Mouse (Mus musculus) kidney, adult 8-10 months (tissue): ENCODE data around the gene Def8.
A peak's percentile ranks its signal among the peaks of the same experiment; 100 is the strongest.
"Not testable (repeated sequence)": the region's sequence is repeated elsewhere in the genome, so short reads cannot be mapped to it uniquely, and the experiment has no call there.

ENCODE experiments used
- DNase-seq, 2 experiments: peaks; one replicate each; pipeline ENCODE4 v3.0.0; 2022

Gene Def8

GRCm38 (mm10) chr8:123414255-123414654, 9.1 kb upstream of the Def8 start:
- DNase-seq = no peak

GRCm38 (mm10) chr8:123414997-123415696, 8.2 kb upstream of the Def8 start:
- DNase-seq = not testable (repeated sequence)

DNA sequence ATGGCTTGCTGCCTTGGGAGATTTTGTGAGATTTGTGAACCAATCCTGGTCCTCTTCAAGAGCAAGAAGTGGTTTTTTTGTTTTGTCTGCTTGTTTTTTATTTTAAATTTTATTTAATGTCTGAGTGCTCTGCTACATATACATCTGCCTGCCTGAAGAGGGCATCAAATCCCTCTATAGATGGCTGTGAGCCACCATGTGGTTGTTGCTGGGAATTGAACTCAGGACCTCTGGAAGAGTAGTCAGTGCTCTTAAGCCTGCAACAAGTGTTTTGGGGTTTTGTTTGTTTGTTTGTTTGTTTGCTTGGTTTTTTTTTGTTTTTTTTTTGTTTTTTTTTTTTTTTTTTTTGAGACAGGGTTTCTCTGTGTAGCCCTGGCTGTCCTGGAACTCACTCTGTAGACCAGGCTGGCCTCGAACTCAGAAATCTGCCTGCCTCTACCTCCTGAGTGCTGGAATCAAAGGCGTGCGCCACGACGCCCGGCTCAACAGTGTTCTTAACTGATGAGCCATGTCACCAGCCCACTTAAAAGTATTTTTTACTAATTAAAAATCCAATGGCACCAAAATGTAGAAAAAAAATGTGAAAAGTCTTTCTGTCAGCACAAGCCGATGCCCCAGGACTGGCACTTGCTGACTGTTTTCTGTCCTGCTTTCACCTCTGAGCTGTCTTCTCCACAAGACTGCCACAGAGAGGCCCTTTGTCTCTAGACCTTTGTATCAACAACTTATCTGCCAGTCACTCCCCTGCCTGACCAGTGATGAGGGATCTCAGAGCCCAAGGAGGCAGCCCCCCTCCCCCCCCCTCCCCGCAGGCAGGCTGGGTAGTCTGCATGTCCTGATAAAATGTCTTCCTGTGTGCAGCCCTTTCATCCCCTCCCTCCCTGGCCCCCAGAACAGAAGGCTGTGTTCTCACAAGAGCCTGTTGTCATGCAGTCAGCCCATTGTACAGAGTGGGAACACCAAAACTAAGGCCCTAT, 7.1 kb upstream of the Def8 start:
- no peak for DNase-seq

DNA sequence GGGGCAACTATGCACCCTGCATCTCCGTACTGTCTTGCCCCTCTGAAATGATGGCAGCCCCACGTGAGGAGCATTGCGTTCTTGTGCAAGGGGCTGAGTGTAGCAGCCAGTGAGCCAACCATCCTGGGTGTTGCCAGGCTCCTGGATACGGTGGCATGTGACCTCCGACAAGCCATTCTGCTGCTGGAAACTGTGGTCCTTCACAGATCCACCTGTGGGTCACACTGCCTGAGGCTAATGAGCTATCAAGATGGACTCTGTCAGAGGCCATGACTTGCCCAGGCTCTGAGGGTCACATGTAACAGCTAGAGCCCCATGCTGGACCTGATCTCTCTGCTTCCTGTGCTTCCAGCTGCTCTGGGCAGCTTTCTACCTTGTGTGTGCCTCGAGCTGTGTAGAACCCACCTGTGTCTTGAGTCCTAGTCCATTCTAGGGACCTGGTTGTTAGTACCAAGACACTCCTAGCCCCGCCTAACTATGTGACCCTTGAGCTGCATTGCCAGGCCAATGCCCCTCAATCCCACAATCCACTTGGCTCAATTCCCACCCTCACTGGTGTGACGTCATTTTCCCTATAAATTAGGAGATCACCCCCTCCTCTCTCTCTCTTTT, 6.3 kb upstream of the Def8 start:
- no peak for DNase-seq

GRCm38 (mm10) chr8:123419711-123420110, 3.6 kb upstream of the Def8 start:
- DNase-seq = no peak

- no peak for DNase-seq
Measured at GRCm38 (mm10) chr8:123420525-123421281, 2.6 kb upstream of the Def8 start.

DNA sequence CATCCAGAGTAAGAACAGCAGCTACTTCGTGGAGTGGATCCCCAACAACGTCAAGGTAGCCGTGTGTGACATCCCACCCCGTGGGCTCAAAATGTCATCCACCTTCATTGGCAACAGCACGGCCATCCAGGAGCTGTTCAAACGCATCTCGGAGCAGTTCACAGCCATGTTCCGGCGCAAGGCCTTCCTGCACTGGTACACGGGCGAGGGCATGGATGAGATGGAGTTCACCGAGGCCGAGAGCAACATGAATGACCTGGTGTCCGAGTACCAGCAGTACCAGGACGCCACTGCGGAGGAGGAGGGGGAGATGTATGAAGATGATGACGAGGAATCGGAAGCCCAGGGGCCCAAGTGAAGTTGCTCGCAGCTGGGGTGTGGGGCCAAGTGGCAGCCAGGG, 2.0 kb upstream of the Def8 start:
- no peak for DNase-seq

DNA sequence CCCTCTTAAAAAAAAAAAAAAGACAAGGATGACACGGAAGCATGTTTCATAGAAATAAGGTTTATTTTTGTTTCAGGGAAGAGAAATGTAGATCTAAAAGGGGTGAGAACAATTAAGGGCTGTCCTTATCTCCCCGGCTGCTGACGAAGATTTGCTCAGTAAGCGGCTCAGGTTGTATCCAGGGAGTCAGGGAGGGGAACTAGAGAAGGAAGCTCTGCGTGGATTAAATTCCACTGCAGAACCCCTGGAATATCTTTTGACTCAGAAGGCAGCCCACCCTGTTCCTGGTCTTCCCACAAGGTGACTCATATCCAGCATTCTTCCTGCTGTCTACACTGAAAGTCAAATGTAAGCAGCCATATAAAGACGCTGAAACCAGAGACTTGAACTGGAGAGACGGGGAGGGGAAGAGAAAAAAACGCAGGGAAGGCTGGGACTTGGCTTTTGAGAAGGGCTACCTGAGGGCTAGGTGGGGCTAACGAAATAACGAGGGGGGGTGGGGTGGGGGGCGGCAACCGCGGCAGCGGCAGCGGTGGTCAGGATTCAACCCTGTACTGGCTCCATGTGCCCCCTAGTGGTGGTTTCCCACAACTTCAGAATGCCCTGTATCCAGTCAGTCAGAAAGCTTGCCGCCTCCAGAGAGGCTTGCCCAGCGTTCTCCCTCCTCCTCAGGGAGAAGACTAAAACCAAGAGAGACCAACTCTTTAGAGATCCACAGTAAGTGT, 1.1 kb upstream of the Def8 start:
- DNase-seq = peak; percentile 71 to 84

DNA sequence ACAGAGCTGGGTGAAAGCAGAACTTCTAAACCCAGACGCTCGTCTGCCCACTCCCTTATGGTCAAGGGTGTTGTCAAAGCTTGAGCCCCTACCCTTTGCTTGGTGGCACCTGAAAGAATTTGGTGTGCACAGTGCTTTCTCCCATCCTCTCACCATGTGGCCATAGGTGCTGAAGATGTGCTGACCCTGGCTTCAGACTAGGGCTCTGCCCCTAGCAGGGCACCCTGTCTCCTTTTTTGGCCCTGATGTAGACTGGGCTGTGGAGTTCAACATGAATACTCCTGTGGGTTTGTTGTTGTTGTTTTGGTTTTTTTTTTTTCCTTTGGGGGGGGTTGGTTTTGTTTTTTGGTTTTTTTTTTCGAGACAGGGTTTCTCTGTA, 557 bp upstream of the Def8 start:
- no peak for DNase-seq

DNA sequence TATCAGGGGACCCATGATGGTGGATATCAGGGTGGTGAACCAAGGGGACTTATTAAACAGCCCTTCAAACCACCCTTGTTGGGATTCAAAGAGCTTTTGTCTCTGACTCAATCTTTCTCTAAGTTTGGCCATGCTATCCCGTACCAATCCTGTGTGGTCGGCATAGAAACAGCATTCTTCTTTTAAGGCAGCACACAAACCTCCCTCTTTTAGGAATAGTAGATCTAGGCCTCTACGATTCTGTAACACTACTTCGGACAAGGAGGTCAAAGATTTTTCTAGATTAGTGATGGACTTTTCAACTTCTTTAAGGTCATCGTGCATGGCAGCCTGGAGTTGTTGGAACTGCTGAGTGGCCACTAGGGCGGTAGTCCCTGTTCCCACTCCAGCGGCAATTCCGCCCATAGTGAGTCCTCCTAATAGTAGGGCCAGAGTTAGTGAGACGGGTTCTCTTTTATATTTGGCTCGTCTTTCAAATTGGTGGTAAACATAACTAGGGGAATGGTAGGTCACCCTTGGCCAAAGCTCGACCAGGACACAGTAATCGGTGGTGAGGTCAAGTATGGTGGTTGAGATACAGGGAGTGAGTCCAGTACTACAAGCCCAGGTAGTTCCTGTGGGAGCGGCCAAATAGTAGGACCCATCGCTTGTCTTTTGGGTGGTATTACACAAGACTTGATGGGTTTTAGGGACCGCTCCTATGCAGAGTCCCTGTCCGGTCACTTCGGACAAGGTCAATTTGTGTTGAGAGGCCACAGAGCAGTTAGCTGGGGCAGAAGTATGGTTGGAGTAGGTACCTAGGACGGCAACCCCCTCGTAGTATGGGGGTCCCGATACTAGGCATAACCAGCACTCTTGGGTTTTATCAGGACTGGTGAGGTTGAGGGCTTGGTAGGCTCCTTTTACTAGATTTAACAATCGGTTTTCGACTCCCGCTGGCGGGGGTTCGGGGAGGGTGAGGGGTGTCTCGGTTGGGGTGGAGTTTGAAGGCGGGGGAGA, 3.5 kb downstream of the Def8 start:
- no peak for DNase-seq

GRCm38 (mm10) chr8:123427639-123428275, 4.4 kb downstream of the Def8 start:
- DNase-seq = no peak

DNA sequence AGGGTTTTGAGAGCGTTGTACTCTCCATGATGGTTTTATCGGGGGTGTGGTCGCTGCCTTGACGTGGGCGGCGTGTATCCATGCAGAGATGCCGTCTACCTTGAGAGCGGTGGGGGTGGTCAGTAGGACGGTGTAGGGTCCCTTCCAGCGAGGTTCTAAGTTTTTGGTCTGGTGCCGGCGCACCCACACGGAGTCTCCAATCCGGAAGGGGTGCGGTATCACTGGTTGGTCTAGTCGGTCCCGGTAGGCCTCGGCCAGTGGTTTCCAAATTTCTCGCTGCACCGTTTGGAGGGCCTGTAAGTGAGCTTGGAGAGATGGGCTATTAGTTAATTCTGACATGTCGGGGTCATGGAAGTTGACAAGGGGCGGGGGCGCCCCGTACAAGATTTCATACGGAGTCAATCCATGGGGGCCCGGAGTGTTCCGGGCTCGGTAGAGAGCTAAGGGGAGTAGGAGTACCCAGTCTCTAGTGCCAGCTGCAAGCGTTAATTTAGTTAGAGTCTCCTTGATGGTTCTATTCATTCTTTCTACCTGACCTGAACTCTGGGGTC, 5.1 kb downstream of the Def8 start:
- no peak for DNase-seq

DNA sequence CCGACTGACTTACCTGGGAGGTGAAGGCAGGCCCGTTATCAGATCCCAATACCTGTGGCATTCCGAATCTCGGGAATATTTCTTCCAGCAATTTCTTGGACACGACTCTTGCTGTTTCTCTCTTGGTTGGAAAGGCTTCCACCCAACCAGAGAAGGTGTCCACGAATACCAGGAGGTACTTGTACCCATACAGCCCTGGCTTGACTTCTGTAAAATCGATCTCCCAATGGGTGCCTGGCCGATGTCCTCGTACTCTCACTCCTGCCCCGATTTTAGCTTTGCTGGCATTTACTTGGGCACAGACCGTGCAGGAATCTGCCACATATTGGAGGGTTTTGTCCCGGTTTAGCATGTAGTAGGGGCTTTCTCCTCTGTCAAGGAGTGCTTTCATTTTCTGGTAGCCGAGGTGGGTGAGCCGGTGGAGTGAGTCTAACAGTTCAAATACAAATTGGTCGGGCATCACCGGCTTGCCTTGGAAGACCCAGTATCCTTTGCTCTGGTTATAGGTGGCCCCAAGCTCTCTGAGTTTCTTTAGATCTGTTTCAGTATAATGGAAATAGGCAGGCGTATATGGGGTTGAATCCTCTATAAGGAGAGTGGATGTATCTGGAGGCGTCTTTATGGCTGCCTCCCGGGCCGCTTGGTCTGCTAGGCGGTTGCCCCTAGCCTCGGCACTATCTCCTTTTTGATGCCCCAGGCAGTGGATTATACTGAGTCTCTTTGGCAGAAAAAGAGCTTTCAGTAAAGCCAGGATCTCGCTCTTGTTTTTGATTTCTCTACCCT, 5.8 kb downstream of the Def8 start:
- no peak for DNase-seq

GRCm38 (mm10) chr8:123429722-123430013, 6.3 kb downstream of the Def8 start:
- DNase-seq = not testable (repeated sequence)

DNA sequence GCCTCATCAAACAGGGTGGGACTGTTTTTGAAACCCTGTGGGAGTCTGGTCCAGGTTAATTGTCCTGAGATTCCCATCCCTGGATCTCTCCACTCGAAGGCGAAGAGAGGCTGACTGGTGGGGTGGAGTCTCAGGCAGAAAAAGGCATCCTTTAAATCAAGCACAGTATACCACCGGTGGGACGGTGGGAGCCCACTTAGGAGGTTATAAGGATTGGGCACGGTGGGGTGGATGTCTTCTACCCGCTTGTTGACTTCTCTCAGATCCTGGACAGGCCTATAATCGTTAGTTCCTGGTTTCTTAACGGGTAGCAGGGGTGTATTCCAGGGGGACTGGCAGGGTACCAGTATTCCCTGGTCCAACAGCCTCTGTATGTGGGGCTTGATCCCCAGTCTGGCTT, 7.6 kb downstream of the Def8 start:
- DNase-seq = not testable (repeated sequence)

DNA sequence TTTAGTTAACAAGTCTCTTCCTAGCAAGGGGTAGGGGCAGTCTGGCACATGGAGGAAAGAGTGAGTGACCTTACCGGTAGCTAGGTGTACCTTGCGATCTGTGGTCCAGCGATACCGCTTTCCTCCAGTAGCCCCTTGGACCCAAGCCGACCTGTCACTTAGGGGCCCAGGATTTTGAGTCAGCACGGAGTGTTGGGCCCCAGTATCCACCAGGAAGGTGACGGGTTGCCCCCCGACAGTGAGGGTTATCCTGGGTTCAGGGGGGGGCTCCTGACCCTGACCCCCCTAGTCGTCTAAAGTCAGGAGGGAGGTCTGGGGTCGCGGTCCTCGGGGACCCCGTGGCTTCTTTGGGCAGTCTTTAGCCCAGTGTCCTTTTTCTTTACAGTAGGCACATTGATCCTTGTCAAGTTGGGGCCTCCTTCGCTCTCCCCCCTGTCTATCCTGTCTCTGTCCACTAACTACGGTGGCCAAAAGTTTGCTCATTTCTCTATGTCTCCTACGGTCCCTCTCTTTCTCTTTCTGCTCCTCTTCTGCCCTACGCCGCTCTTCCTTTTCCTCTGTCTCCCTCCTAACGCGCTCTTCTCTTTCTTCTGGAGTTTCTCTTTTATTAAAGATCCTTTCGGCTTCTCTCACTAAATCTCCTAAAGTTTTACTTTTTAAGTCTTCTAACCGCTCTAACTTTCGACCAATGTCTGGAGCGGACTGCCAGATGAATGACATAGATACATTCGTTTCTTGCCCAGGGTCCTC, 8.5 kb downstream of the Def8 start:
- DNase-seq = no peak

- DNase-seq = no peak
Measured at GRCm38 (mm10) chr8:123432381-123432780, 9.1 kb downstream of the Def8 start.

DNA sequence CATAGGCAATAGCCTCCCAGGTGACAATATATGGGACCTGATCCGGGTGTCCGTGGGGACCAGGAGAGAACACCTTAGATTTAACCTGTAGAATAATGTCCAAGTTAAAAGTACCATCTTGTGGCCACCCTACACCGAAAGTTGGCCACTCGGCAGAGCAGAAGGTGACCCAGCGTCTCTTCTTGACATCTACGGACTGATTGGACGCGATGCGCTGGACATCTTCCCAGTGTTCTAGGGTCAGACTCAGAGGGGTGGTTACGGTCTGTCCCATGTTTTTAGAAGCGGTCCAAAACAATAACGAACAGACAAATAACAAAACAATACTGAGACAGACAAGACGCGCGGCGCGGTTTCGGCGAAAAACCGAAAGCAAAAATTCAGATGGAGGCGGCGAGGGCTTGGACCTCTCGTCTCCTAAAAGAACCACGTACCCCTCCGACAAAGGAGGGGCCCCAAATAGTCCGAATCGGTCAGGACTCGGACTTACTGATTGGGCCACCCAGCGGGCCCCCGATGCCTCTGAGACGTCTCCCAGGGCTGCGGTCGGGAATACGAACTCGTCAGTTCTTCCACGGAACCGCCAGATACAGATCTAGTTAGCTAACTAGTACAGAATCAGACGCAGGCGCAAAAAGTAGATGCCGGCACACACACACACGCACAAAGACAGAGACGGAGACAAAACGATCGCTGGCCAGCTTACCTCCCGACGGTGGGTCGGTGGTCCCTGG, 10.1 kb downstream of the Def8 start:
- DNase-seq = not testable (repeated sequence)
